Mouse (Mus musculus): ENCODE measurements at regions not wholly inside any gene's neighbourhood (a gene's known extent, or its start where the extent isn't known, plus 50 kb on each side); places are given as distances from the start of the nearest gene placed in this dataset.
A peak's percentile ranks its signal among the peaks of the same experiment; 100 is the strongest.

DNA sequence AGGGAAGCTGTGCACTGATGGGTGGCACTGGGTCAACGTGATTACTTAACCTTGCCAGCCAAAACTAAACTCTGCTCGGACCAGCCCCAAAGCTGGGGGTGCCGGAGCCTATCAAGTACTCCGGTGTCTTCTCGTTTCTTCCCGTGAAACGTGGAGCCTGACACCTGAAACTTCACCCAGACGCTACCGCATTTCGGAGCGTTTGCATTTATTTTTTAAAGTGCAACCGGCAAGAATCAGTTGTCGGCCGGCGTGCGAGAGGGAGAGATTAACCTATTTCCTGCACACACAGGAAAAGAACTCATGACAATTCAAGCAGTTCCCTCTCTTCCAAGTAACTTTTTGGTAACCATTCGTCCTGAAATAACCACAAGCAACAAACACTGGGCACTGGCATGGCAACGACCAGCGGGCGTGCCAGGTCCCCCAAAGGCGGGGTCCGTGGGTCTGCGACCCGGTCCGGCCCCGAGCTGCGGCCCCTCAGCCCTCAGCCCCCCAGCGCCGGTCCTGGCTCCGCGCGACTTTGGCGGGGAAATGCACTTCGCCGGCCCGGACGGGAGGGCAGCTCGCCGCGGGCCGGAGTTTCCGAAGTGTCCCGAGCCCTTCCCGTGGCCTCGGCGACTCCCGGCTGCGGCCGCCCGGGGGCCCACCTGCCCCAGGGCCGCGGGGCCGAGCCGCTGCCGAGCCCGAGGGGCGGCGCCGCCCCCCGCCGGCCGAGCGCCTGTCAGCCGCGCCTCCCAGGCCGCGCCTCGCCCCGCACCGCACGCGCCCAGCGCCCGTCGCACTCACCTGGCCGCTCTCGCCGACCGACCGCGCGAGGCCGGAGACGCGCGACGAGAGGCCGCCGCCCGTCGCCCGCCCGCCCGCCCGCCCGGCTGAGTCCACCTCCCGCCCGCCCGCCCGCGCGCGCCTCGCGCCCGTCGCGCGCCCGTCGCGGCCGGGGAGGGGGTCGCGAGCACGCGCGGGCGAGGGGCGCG, 1861.7 kb upstream of the Lrrc6 start:
- Histone ChIP-seq H3K9ac (ENCODE audit: low read depth, low read length, severe bottlenecking) (peak overlapping the region; percentile 79), H3K36me3 (ENCODE audit: control insufficient read depth, insufficient read depth, low read length) (no peaks in the 10 kb centered on the region), H3K9me3 (ENCODE audit: control insufficient read depth, low read length) (no peaks in the 10 kb centered on the region), H3K27ac (replicated peaks; ENCODE audit: low read depth, low read length) (peak overlapping the region; percentile 92), H3K4me2 (replicated peaks; ENCODE audit: low read depth, low read length, severe bottlenecking) (peak overlapping the region; percentile 77), H3K27me3 (ENCODE audit: control insufficient read depth, insufficient read depth, low read length) (no peaks in the 10 kb centered on the region), H3K4me3 (replicated peaks; ENCODE audit: low read length) (peak overlapping the region; percentile 83), H3K4me1 (ENCODE audit: control insufficient read depth, insufficient read depth, low read length) (peaks cover 11% of the 10 kb centered on the region)
- DNase-seq (ENCODE audit: low spot score) (no peak), ATAC-seq (ENCODE audit: low FRiP score, low read depth) (peak; percentile 0)
- WGBS = under 1% methylated on average over 26 of the region's 121 CpGs
- no peak for TF ChIP-seq POLR2A (IDR thresholded peaks at IDR 0.05; ENCODE audit: borderline replicate concordance, extremely low read depth, insufficient read depth, insufficient read length)

DNA sequence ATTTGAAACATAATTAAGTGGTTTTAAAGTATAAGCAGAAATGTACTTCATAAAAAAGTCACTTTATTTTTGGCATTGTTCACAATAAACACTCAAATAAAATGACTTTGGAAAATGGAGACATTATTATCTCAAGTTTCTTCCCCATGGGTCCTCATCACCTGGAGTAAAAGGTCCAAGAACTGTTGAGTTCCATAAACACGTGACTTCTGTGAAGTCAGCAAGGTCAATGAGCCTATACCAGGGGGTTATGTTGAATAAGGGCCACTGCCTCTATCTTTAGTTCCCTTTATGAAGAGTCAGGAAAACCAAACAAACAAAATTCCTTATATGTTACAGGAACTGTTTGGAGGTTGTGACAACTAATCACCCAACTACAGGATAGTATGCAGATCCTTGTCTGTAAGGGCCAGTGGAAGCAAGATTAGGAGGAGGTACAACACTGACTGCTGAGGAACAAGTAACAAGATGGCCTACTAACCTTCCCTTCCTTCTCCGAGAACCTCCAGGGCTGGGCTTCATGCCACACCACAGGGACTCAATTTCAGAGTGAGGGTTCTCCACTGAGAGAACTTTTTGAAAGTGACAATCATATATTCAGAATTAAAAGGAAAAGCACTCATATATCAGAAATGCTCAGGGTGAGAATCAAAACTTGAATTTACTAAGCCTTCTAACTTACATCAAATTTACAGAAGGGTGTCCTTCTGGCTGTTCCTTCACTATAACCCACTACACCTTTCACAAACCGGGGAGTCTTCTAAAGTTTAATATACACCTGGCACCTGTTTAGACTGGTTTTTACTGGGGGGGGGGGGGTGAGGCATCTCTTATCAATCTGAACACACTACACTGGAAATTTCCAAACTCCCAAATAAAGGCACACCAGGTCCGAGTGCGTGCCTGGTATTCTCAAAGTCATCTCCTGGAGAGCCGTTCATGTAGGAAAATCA, 1860.5 kb upstream of the Lrrc6 start:
- Histone ChIP-seq H3K27ac (replicated peaks; ENCODE audit: low read depth, low read length) (peak overlapping the region; percentile 92; the same call in 1 of the 2 replicates), H3K4me1 (ENCODE audit: control insufficient read depth, insufficient read depth, low read length) (peaks cover 11% of the 10 kb centered on the region), H3K4me3 (replicated peaks; ENCODE audit: low read length) (peak overlapping the region; percentile 83), H3K4me2 (replicated peaks; ENCODE audit: low read depth, low read length, severe bottlenecking) (peak overlapping the region; percentile 77), H3K9me3 (ENCODE audit: control insufficient read depth, low read length) (no peaks in the 10 kb centered on the region), H3K9ac (ENCODE audit: low read depth, low read length, severe bottlenecking) (0 out of 2 replicates have a peak overlapping the region, but pooled peaks have one; percentile 79), H3K27me3 (ENCODE audit: control insufficient read depth, insufficient read depth, low read length) (no peaks in the 10 kb centered on the region), H3K36me3 (ENCODE audit: control insufficient read depth, insufficient read depth, low read length) (no peaks in the 10 kb centered on the region)
- WGBS = 43% methylated on average over 6 of the region's 6 CpGs
- no peak for TF ChIP-seq POLR2A (IDR thresholded peaks at IDR 0.05; ENCODE audit: borderline replicate concordance, extremely low read depth, insufficient read depth, insufficient read length)
- no peak for DNase-seq (ENCODE audit: low spot score)
- no peak for ATAC-seq (ENCODE audit: low FRiP score, low read depth)

DNA sequence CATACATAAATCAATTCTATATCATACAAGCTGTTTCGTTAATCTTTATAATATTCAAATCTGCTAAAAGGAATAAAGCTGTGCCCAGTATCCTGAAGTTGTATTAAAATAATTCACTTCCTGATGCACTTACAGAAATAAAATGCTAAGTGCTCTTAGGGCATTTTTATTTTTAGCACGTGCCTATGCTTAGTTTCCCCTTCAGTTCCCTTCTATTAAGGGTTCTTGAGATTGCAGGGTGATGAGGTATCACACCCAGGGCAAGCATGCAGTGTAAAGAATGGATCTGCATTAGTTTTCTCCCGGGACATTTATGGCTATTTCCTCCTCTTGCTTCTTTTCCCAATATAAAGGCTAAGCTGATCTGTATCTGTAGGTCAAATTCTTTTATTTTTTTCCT, 1858.8 kb upstream of the Lrrc6 start:
- Histone ChIP-seq H3K27me3 (ENCODE audit: control insufficient read depth, insufficient read depth, low read length) (no peaks in the 10 kb centered on the region), H3K9me3 (ENCODE audit: control insufficient read depth, low read length) (no peaks in the 10 kb centered on the region), H3K36me3 (ENCODE audit: control insufficient read depth, insufficient read depth, low read length) (no peaks in the 10 kb centered on the region), H3K4me3 (replicated peaks; ENCODE audit: low read length) (no peak overlapping the region), H3K9ac (ENCODE audit: low read depth, low read length, severe bottlenecking) (no peak overlapping the region), H3K4me2 (replicated peaks; ENCODE audit: low read depth, low read length, severe bottlenecking) (no peak overlapping the region), H3K4me1 (ENCODE audit: control insufficient read depth, insufficient read depth, low read length) (peaks cover 11% of the 10 kb centered on the region), H3K27ac (replicated peaks; ENCODE audit: low read depth, low read length) (no peak overlapping the region)
- ATAC-seq (ENCODE audit: low FRiP score, low read depth) (no peak), DNase-seq (ENCODE audit: low spot score) (no peak)
- 80% methylated on average over 3 of the region's 3 CpGs for WGBS
- no peak for TF ChIP-seq POLR2A (IDR thresholded peaks at IDR 0.05; ENCODE audit: borderline replicate concordance, extremely low read depth, insufficient read depth, insufficient read length)

DNA sequence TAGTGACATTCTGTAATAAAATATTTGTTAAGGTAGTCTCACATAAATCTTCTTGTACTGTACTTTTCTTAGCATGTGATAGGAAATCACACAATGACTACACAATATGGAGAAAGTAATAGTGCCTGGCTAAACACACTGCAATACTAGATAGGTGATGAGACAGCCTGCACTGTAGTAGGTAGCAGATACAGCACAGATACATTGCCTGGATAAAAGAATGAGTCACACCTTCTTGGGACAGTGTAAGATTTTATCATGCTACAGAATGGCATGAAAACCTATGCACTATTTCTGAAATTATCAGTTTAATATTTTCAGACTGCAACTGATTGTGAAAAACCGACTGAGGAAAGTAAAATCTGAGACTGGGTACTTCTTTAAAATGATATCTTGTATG, 1855.2 kb upstream of the Lrrc6 start:
- Histone ChIP-seq H3K36me3 (ENCODE audit: control insufficient read depth, insufficient read depth, low read length) (no peaks in the 10 kb centered on the region), H3K4me2 (replicated peaks; ENCODE audit: low read depth, low read length, severe bottlenecking) (no peak overlapping the region), H3K27ac (replicated peaks; ENCODE audit: low read depth, low read length) (no peak overlapping the region), H3K9me3 (ENCODE audit: control insufficient read depth, low read length) (no peaks in the 10 kb centered on the region), H3K9ac (ENCODE audit: low read depth, low read length, severe bottlenecking) (no peak overlapping the region), H3K4me1 (ENCODE audit: control insufficient read depth, insufficient read depth, low read length) (peaks cover under 1% of the 10 kb centered on the region; the same call in 1 of the 2 replicates), H3K27me3 (ENCODE audit: control insufficient read depth, insufficient read depth, low read length) (no peaks in the 10 kb centered on the region), H3K4me3 (replicated peaks; ENCODE audit: low read length) (no peak overlapping the region)
- ATAC-seq (ENCODE audit: low FRiP score, low read depth) (no peak), DNase-seq (ENCODE audit: low spot score) (no peak)
- no peak for TF ChIP-seq POLR2A (IDR thresholded peaks at IDR 0.05; ENCODE audit: borderline replicate concordance, extremely low read depth, insufficient read depth, insufficient read length)
- WGBS = 71% methylated on average over 1 of the region's 1 CpGs

DNA sequence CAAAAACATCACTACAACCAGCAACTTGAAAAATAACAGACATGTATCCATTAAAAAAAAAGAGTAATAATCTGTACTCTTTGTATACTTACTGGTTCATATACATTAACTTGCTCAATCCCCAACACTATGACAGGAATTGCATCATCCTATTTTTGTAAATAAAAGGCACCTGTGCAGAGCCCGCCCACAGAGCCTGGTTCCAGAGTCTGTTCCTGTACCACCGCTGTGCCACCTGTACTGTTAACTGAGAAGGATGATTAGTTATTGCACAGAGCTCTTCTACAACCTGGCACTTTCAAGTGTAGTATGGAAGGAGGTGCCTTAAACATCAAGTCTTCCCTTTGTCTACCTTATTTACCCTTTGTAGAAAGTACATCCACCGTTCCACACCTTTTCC, 1843.9 kb upstream of the Lrrc6 start:
- ATAC-seq (ENCODE audit: low FRiP score, low read depth) (no peak), DNase-seq (ENCODE audit: low spot score) (no peak)
- no peaks in the 10 kb centered on the region for H3K27me3 ChIP-seq (ENCODE audit: control insufficient read depth, insufficient read depth, low read length)
- no peak for TF ChIP-seq POLR2A (IDR thresholded peaks at IDR 0.05; ENCODE audit: borderline replicate concordance, extremely low read depth, insufficient read depth, insufficient read length)
- WGBS = 92% methylated on average over 3 of the region's 3 CpGs
- no peak overlapping the region for H3K27ac ChIP-seq (replicated peaks; ENCODE audit: low read depth, low read length)
- no peak overlapping the region for H3K4me2 ChIP-seq (replicated peaks; ENCODE audit: low read depth, low read length, severe bottlenecking)
- H3K4me3 ChIP-seq (replicated peaks; ENCODE audit: low read length) = no peak overlapping the region
- H3K4me1 ChIP-seq (ENCODE audit: control insufficient read depth, insufficient read depth, low read length) = no peaks in the 10 kb centered on the region
- H3K9ac ChIP-seq (ENCODE audit: low read depth, low read length, severe bottlenecking) = no peak overlapping the region
- H3K9me3 ChIP-seq (ENCODE audit: control insufficient read depth, low read length) = no peaks in the 10 kb centered on the region
- H3K36me3 ChIP-seq (ENCODE audit: control insufficient read depth, insufficient read depth, low read length) = 0 out of 2 replicates have a peak, but pooled peaks cover 4% of the 10 kb centered on the region

Data from limb, embryonic 14.5 days (tissue).